Mouse (Mus musculus) forebrain, embryonic 13.5 days (tissue): ENCODE data around the gene Gm10570. TPM values are rescaled to one million over a fixed set of nuclear protein-coding genes. Genes with fewer than 3 reads are reported as not detected.

Experiments used
- ATAC-seq: fragments of 200-750 bp; cut with Nextera tagmentation; 2 replicates; pipeline ENCODE4 v1.8.0; 2017
- H3K27ac ChIP-seq: fragments of 300-500 bp; sonication (generic); 2 replicates; pipeline ENCODE4 v1.5.1; 2015; ENCODE audit warnings: inconsistent platforms, mild to moderate bottlenecking, moderate library complexity
- H3K27me3 ChIP-seq: fragments of 300-500 bp; sonication (generic); 2 replicates; pipeline ENCODE4 v1.6.1; 2015; ENCODE audit warnings: mild to moderate bottlenecking, inconsistent platforms
- H3K36me3 ChIP-seq: fragments of 300-500 bp; sonication (generic); 2 replicates; pipeline ENCODE4 v1.6.1; 2015; ENCODE audit warnings: mild to moderate bottlenecking, inconsistent platforms; ENCODE audit not compliant: poor library complexity, severe bottlenecking
- H3K4me1 ChIP-seq: fragments of 300-500 bp; sonication (generic); 2 replicates; pipeline ENCODE4 v1.6.1; 2015; ENCODE audit warnings: inconsistent platforms
- H3K4me2 ChIP-seq: fragments of 300-500 bp; sonication (generic); 2 replicates; pipeline ENCODE4 v1.6.1; 2015; ENCODE audit warnings: inconsistent platforms, mild to moderate bottlenecking, moderate library complexity
- H3K4me3 ChIP-seq: fragments of 300-500 bp; sonication (generic); 2 replicates; pipeline ENCODE4 v1.5.1; 2015; ENCODE audit warnings: mild to moderate bottlenecking, inconsistent platforms
- H3K9ac ChIP-seq: fragments of 300-500 bp; sonication (generic); 2 replicates; pipeline ENCODE4 v1.6.1; 2015; ENCODE audit warnings: mild to moderate bottlenecking, inconsistent platforms
- H3K9me3 ChIP-seq: fragments of 300-500 bp; sonication (generic); replicated peaks from 2 replicates; pipeline ENCODE4 v1.6.1; 2016; ENCODE audit warnings: inconsistent platforms
- WGBS: fragments of 180-500 bp; shearing (Covaris S2); methylation state at CpG from one replicate; pipeline ENCODE4 v1.1.7; 2015; 5-methylcytosine and 5-hydroxymethylcytosine counted together
- polyA plus RNA-seq: library from polyadenylated mRNA; unstranded; fragments of >200 nt; fragmentation: Nextera tagmentation; extraction: Ambion mirVana; gene quantifications from 2 replicates; pipeline ENCODE4 v1.2.1, GENCODE M21; 2015

Gene Gm10570
- polyA plus RNA-seq, 1 experiment from 2014 or later: 0.72 TPM

GRCm38 (mm10) chr4:130264131-130264530 lies 44.3 kb downstream of the Gm10570 start:
- Histone ChIP-seq H3K27me3 (no peaks in the 10 kb centered on the region), H3K27ac (no peak overlapping the region), H3K4me3 (no peak overlapping the region), H3K9ac (peak overlapping the region; percentile 30; the same call in 1 of the 2 replicates), H3K36me3 (peaks cover 49% of the 10 kb centered on the region), H3K4me1 (peaks cover 21% of the 10 kb centered on the region), H3K9me3 (no peaks in the 10 kb centered on the region), H3K4me2 (peak overlapping the region; percentile 29; the same call in 1 of the 2 replicates)
- WGBS: 24% methylated on average over 11 of the region's 11 CpGs
- ATAC-seq: no peak

DNA sequence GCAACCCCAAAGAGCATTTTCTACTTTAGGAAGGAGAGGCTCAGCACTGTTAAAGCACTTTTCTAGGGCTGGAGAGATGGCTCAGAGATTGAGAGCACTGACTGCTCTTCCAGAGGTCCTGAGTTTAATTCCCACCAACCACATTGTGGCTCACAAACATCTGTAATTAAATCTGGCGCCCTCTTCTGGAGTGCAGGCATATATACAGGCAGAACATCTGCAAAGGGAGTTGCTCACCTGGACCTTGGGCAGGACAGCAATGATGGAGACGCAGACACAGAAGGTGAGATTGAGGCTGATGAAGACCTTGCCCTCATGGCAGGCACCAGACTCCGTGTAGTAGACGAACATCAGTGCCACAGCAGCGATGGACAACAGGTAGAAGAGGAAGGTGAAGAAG lies 48.1 kb downstream of the Gm10570 start:
- Histone ChIP-seq H3K27ac (no peak overlapping the region), H3K27me3 (no peaks in the 10 kb centered on the region), H3K4me1 (peaks cover 12% of the 10 kb centered on the region), H3K36me3 (peaks cover 86% of the 10 kb centered on the region), H3K4me2 (no peak overlapping the region), H3K9ac (no peak overlapping the region), H3K9me3 (no peaks in the 10 kb centered on the region), H3K4me3 (no peak overlapping the region)
- 36% methylated on average over 5 of the region's 5 CpGs for WGBS
- no peak for ATAC-seq

Other genes with a start within 250 kb of the Gm10570 start
- 68.0 and 68.4 TPM in 2 replicates for gene Pef1, start 206.1 kb downstream of the Gm10570 start, polyA plus RNA-seq
- gene Hcrtr1, start 169.3 kb downstream of the Gm10570 start, polyA plus RNA-seq: 0.13 TPM in 1 of 2 replicates, not detected in the other
- gene Tinagl1, start 133.6 kb downstream of the Gm10570 start, polyA plus RNA-seq: 2.6 and 3.1 TPM in 2 replicates
- 0.13 TPM in 1 of 2 replicates, not detected in the other for gene Gm853, start 86.3 kb downstream of the Gm10570 start, polyA plus RNA-seq
- gene Serinc2, start 29.5 kb downstream of the Gm10570 start, polyA plus RNA-seq: 101 and 107 TPM in 2 replicates
- gene Fabp3, start 79 bp downstream of the Gm10570 start, polyA plus RNA-seq: 46.8 and 49.5 TPM in 2 replicates
- gene Zcchc17, start 51.3 kb upstream of the Gm10570 start, polyA plus RNA-seq: 84.6 and 90.5 TPM in 2 replicates
- 177 and 180 TPM in 2 replicates for gene Snrnp40, start 51.5 kb upstream of the Gm10570 start, polyA plus RNA-seq